Mouse (Mus musculus) E14TG2a.4 (cell line): ENCODE measurements around the gene BC048679.

Experiments used
- H3K27me3 ChIP-seq: 2 replicates; pipeline ENCODE4 v1.6.1; 2014; ENCODE audit warnings: low read length, control low read depth; ENCODE audit not compliant: insufficient read depth
- H3K36me3 ChIP-seq: 2 replicates; pipeline ENCODE4 v1.6.1; 2014; ENCODE audit warnings: low read length, control low read depth; ENCODE audit not compliant: insufficient read depth
- H3K4me1 ChIP-seq: replicated peaks from 2 replicates; pipeline ENCODE4 v1.6.1; 2014; ENCODE audit warnings: low read depth, low read length, control low read depth
- H3K4me3 ChIP-seq: replicated peaks from 2 replicates; pipeline ENCODE4 v1.5.1; 2014; ENCODE audit warnings: mild to moderate bottlenecking, low read length
- H3K9me3 ChIP-seq: 2 replicates; pipeline ENCODE4 v1.6.1; 2014; ENCODE audit warnings: low read length, control low read depth
- CTCF ChIP-seq: conservative IDR thresholded peaks from 2 replicates; pipeline ENCODE4 v1.5.1; 2014; ENCODE audit warnings: low read length
- NANOG ChIP-seq: IDR thresholded peaks from 2 replicates; pipeline ENCODE4 v1.6.1; 2014; ENCODE audit warnings: borderline replicate concordance, low read length, mixed read lengths
- POU5F1 ChIP-seq: IDR thresholded peaks from 2 replicates; pipeline ENCODE4 v1.6.1; 2014; ENCODE audit warnings: low read length, borderline replicate concordance

The BC048679 gene

GRCm38 (mm10) chr7:81462815-81463214 is 35.3 kb downstream of the BC048679 start:
- H3K27me3 ChIP-seq = peaks cover 78% of the 10 kb centered on the region
- no peaks in the 10 kb centered on the region; the same call in 1 of the 2 replicates for H3K36me3 ChIP-seq
- H3K9me3 ChIP-seq = no peaks in the 10 kb centered on the region
- no peak overlapping the region for H3K4me3 ChIP-seq
- no peak for TF ChIP-seq CTCF
- TF ChIP-seq NANOG = no peak
- TF ChIP-seq POU5F1 = no peak
- H3K4me1 ChIP-seq = peaks cover 2% of the 10 kb centered on the region; the same call in 1 of the 2 replicates

- Histone ChIP-seq H3K4me1 (peaks cover 26% of the 10 kb centered on the region), H3K9me3 (no peaks in the 10 kb centered on the region), H3K4me3 (peak within 1 kb of the TSS; percentile 73), H3K36me3 (no peaks in the 10 kb centered on the region), H3K27me3 (peaks cover 75% of the 10 kb centered on the region)
- TF ChIP-seq CTCF = no peak
- no peak for TF ChIP-seq NANOG
- no peak for TF ChIP-seq POU5F1
Observed at GRCm38 (mm10) chr7:81455155-81455651, 42.9 kb downstream of the BC048679 start, which contains the start of gene Cpeb1. Gene Cpeb1 (minus strand): TSS chr7:81455465.

GRCm38 (mm10) chr7:81454331-81455039 is 43.6 kb downstream of the BC048679 start:
- TF ChIP-seq NANOG (no peak), POU5F1 (no peak), CTCF (no peak)

GRCm38 (mm10) chr7:81453443-81454274 is 44.4 kb downstream of the BC048679 start:
- H3K4me3 ChIP-seq = peak overlapping the region; percentile 73
- H3K27me3 ChIP-seq = peaks cover 65% of the 10 kb centered on the region
- TF ChIP-seq CTCF (no peak), NANOG (no peak)
- no peaks in the 10 kb centered on the region for H3K36me3 ChIP-seq
- H3K9me3 ChIP-seq = no peaks in the 10 kb centered on the region
- peaks cover 26% of the 10 kb centered on the region for H3K4me1 ChIP-seq

More at GRCm38 (mm10) chr7:81454331-81455039, 43.6 kb downstream of the BC048679 start:
- no peaks in the 10 kb centered on the region for H3K36me3 ChIP-seq
- H3K4me1 ChIP-seq = peaks cover 26% of the 10 kb centered on the region
- H3K27me3 ChIP-seq = peaks cover 71% of the 10 kb centered on the region
- H3K9me3 ChIP-seq = no peaks in the 10 kb centered on the region
- peak overlapping the region; percentile 73 for H3K4me3 ChIP-seq

- no peak for TF ChIP-seq CTCF
- Histone ChIP-seq H3K36me3 (no peaks in the 10 kb centered on the region), H3K4me1 (peaks cover 26% of the 10 kb centered on the region), H3K9me3 (no peaks in the 10 kb centered on the region), H3K4me3 (peak overlapping the region; percentile 73), H3K27me3 (peaks cover 61% of the 10 kb centered on the region)
Observed at GRCm38 (mm10) chr7:81452971-81453441, 45.1 kb downstream of the BC048679 start.
